Mouse (Mus musculus): ENCODE measurements around the gene BC107364. TPM values are rescaled to one million over a fixed set of nuclear protein-coding genes. Genes with fewer than 3 reads are reported as not detected.
"Not testable (repeated sequence)": the region's sequence is repeated elsewhere in the genome, so short reads cannot be mapped to it uniquely, and the experiment has no call there.

BC107364 gene
- total RNA-seq, 2 experiments from 2014 or later: not detected

- ATAC-seq (replicated peaks; ENCODE audit: low FRiP score, low TSS enrichment, poor library complexity, severe bottlenecking): peak; percentile 59
These were observed 34.9 kb upstream of the BC107364 start for GRCm38 (mm10) chr3:96486828-96487559.

- ATAC-seq (replicated peaks; ENCODE audit: low FRiP score, low TSS enrichment, poor library complexity, severe bottlenecking): peak; percentile 66
These were observed 34.1 kb upstream of the BC107364 start for GRCm38 (mm10) chr3:96486064-96486827.

GRCm38 (mm10) chr3:96485361-96485760 lies 33.3 kb upstream of the BC107364 start:
- no peak for ATAC-seq (replicated peaks; ENCODE audit: low FRiP score, low TSS enrichment, poor library complexity, severe bottlenecking)

GRCm38 (mm10) chr3:96484921-96485320 lies 32.8 kb upstream of the BC107364 start:
- no peak for ATAC-seq (replicated peaks; ENCODE audit: low FRiP score, low TSS enrichment, poor library complexity, severe bottlenecking)

GRCm38 (mm10) chr3:96483946-96484345 lies 31.8 kb upstream of the BC107364 start:
- ATAC-seq (replicated peaks; ENCODE audit: low FRiP score, low TSS enrichment, poor library complexity, severe bottlenecking): no peak

GRCm38 (mm10) chr3:96483044-96483443 lies 30.9 kb upstream of the BC107364 start:
- not testable (repeated sequence) for ATAC-seq (replicated peaks; ENCODE audit: low FRiP score, low TSS enrichment, poor library complexity, severe bottlenecking)

- ATAC-seq (replicated peaks; ENCODE audit: low FRiP score, low TSS enrichment, poor library complexity, severe bottlenecking): no peak
These were observed 30.3 kb upstream of the BC107364 start for GRCm38 (mm10) chr3:96482451-96482850.

GRCm38 (mm10) chr3:96481856-96482255 lies 29.8 kb upstream of the BC107364 start:
- ATAC-seq (replicated peaks; ENCODE audit: low FRiP score, low TSS enrichment, poor library complexity, severe bottlenecking): no peak

GRCm38 (mm10) chr3:96480684-96481270 lies 28.7 kb upstream of the BC107364 start:
- no peak for ATAC-seq (replicated peaks; ENCODE audit: low FRiP score, low TSS enrichment, poor library complexity, severe bottlenecking)

GRCm38 (mm10) chr3:96479249-96479648 lies 27.1 kb upstream of the BC107364 start:
- ATAC-seq (replicated peaks; ENCODE audit: low FRiP score, low TSS enrichment, poor library complexity, severe bottlenecking): peak; percentile 48

- ATAC-seq (replicated peaks; ENCODE audit: low FRiP score, low TSS enrichment, poor library complexity, severe bottlenecking): no peak
These were observed 25.5 kb upstream of the BC107364 start for GRCm38 (mm10) chr3:96477558-96477957.

- no peak for ATAC-seq (replicated peaks; ENCODE audit: low FRiP score, low TSS enrichment, poor library complexity, severe bottlenecking)
These were observed 25.0 kb upstream of the BC107364 start for GRCm38 (mm10) chr3:96477084-96477483.

GRCm38 (mm10) chr3:96474909-96475655 lies 23.0 kb upstream of the BC107364 start:
- ATAC-seq (replicated peaks; ENCODE audit: low FRiP score, low TSS enrichment, poor library complexity, severe bottlenecking): 0 out of 2 replicates have a peak, but pooled peaks have one; percentile 35

- not testable (repeated sequence) for ATAC-seq (replicated peaks; ENCODE audit: low FRiP score, low TSS enrichment, poor library complexity, severe bottlenecking)
These were observed 21.4 kb upstream of the BC107364 start for GRCm38 (mm10) chr3:96473556-96473955.

- ATAC-seq (replicated peaks; ENCODE audit: low FRiP score, low TSS enrichment, poor library complexity, severe bottlenecking): no peak
These were observed 20.0 kb upstream of the BC107364 start for GRCm38 (mm10) chr3:96472066-96472465.

- no peak for ATAC-seq (replicated peaks; ENCODE audit: low FRiP score, low TSS enrichment, poor library complexity, severe bottlenecking)
These were observed 17.5 kb upstream of the BC107364 start for GRCm38 (mm10) chr3:96469626-96470025.

GRCm38 (mm10) chr3:96468335-96468734 lies 16.2 kb upstream of the BC107364 start:
- ATAC-seq (replicated peaks; ENCODE audit: low FRiP score, low TSS enrichment, poor library complexity, severe bottlenecking): not testable (repeated sequence)

- ATAC-seq (replicated peaks; ENCODE audit: low FRiP score, low TSS enrichment, poor library complexity, severe bottlenecking): no peak
These were observed 15.5 kb upstream of the BC107364 start for GRCm38 (mm10) chr3:96467641-96468040.

- ATAC-seq (replicated peaks; ENCODE audit: low FRiP score, low TSS enrichment, poor library complexity, severe bottlenecking): no peak
These were observed 11.8 kb upstream of the BC107364 start for GRCm38 (mm10) chr3:96463891-96464290.

- not testable (repeated sequence) for ATAC-seq (replicated peaks; ENCODE audit: low FRiP score, low TSS enrichment, poor library complexity, severe bottlenecking)
These were observed 8.4 kb upstream of the BC107364 start for GRCm38 (mm10) chr3:96460568-96460870.
